Mouse (Mus musculus): ENCODE measurements around the gene Gm8212.
"Not testable (repeated sequence)": the region's sequence is repeated elsewhere in the genome, so short reads cannot be mapped to it uniquely, and the experiment has no call there.

The Gm8212 gene

GRCm38 (mm10) chr14:44197361-44197760, at the start of gene Gm8212:
Gene Gm8212 (plus strand): TSS chr14:44197661.
- DNase-seq = not testable (repeated sequence)

GRCm38 (mm10) chr14:44213154-44213553, 15.7 kb downstream of the Gm8212 start, which contains the start of gene 4930503E14Rik:
Gene 4930503E14Rik (minus strand): TSS chr14:44213254.
- DNase-seq = not testable (repeated sequence)

GRCm38 (mm10) chr14:44248039-44248438, 50.6 kb downstream of the Gm8212 start:
- DNase-seq = no peak

Data from kidney, adult 18-20 months (tissue).